Mouse (Mus musculus) urinary bladder, postnatal 10 days (tissue): ENCODE results near the gene Csrp2.

ENCODE experiments used
- DNase-seq: peaks from one replicate; pipeline ENCODE4 v3.0.0; 2022; ENCODE audit warnings: low spot score

Csrp2 gene

DNA sequence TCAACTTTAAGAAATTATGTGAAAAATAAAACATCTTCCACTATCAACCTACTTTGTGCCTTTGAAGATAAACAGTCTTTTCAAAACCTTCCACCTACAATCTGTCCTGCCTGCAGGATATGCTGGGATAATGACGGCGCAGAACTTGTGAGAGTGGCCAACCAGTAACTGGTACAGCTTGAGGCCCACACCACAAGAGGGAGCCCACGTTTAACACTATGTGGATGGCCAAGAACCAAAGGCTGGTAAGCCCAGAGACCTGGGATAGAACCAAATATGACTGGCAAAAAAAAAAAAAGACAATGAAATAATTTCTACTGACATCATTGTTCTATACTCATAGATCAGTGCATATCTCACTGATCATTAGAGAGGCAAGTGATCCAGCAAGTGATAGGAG is 54.9 kb downstream of the Csrp2 start:
- DNase-seq, result no peak

DNA sequence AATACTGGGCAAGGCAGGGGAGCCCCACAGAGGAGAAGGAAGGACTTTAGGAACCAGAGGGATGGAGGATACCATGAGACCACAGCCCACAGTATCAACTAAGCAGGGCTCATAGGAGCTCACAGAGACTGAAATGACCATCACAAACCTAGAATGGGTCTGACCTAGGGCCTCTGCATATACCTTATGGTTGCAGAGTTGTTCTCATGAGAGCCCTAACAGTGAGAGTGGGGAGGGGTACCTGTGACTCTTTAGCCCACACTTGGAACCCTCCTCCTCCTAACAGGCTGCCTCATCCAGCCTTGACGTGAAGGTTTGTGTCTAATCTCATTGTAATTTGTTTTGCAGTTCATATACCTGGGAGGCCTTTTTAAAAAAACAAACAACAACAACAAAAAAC is 55.3 kb downstream of the Csrp2 start:
- no peak for DNase-seq

DNA sequence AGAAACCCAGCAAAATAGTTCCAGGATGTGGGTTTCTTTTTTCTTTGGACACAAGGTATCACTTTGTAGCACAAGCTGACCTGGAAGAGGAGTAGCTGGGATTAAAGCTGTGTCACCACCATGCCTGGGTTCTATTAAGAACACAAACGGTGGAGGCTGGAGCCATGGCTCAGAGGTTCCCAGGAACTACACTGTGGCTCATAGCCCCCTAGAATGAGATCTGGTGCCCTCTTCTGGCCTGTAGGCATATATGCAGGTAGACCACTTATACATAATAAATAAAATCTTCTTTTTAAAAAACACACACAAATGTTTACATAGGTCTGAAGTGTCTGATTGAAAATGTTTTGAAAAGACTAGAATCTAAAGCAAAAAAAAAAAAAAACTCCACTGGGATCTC is 56.5 kb downstream of the Csrp2 start:
- DNase-seq, result no peak

DNA sequence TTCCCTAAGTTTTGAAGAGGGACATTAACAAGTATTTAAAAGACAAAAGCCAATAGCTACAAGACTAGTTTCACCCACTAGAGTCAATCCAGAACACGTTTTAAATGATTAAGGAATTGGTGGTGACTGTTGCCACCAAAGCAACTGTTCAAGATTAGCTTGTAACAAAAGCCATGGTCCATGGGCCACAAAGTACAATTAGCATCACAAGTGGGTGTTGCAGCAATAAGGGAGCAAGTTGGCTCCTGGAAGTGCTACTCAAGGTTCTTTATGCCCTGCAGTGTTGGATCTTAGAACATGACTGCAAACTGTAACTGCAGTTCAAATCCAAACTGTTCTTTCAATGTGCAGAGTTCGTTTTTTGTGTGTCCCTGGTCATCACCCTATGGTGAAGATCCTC is 57.8 kb downstream of the Csrp2 start:
- no peak for DNase-seq

DNA sequence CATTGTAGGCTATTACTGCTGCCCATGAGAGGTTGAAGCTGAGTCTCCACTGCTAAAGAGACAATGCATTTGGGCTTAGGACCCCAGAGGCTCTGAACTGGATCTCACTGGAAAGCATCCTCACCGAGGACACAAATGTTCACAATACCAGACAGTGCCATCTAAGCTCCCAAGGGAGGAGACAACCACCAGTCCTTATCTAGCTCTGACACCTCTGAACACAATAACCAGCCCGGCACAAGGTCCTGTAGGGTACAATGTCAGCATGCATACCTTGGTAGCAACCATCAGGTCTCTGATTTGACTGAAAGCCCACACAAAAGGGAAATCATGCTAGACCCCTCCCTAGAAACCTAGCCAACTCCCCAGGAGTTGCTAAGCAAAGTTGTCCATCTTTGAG is 59.8 kb downstream of the Csrp2 start:
- DNase-seq, result no peak

DNA sequence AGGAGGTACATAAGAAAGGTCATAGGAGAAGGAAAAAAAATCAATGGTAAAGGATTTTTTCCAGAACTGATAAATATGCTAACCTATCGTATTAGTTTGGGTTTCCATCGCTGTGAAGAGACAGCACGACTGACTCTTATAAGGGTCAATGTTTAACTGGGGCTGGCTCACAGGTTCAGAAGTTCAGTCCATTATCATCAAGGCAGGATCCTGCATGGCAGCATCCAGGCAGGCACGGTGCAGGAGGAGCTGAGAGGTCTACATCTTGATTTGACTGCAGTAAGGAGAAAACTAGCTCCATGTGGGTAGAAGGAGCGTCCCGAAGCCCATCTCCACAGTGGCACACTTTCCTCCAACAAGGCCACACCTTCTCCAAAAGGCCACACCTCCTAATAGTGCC is 60.9 kb downstream of the Csrp2 start:
- no peak for DNase-seq

DNA sequence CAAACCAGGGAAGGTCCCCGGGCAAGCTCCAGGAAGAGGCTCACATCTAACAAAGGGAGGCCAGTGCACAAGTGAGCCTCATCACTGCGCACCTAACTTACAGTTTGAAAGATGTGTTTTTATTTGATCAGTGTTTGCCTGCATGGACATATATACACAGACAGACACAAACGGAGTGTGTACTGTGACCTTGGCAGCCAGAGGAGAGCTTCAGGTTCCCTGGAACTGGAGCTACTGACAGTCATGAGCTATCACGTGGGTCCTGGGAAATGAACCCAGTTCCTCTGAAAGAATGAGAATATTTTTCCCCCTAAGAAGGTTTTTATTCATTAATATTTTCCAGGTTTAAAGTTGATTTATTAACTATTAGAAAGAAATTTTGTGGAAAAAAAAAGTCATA is 63.2 kb downstream of the Csrp2 start:
- DNase-seq, result no peak

DNA sequence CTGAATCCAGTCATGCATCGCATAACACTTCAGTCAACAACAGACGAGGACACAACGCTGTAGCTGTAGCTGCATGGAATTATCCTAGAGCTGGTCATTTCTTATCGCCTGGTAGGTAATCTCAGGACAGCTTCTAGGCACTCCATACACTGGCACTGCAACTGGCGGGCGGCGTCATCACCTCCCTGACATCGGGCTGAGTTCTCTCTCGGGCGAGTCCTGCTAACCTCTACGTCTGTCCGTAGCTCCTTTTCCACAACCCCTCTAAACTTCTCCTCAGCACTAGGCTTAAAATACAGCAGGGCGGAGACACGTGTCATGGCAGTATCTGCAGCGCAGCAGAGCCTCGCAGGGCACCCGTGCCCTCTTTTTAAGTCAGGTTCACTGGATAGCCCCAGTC is 67.1 kb downstream of the Csrp2 start:
- no peak for DNase-seq
